Mouse (Mus musculus): ENCODE results near the gene Zfp146.
A peak's percentile ranks its signal among the peaks of the same experiment; 100 is the strongest.
"Not testable (repeated sequence)": the region's sequence is repeated elsewhere in the genome, so short reads cannot be mapped to it uniquely, and the experiment has no call there.

Zfp146 gene

GRCm38 (mm10) chr7:30169583-30170282 lies at the start of gene Zfp146:
Zfp146 (minus strand) TSS chr7:30169750.
- peak; percentile 85 for DNase-seq (ENCODE audit: low spot score)

GRCm38 (mm10) chr7:30217277-30217676 lies 47.7 kb upstream of the Zfp146 start:
- DNase-seq (ENCODE audit: low spot score) = no peak

GRCm38 (mm10) chr7:30216723-30217151 lies 47.2 kb upstream of the Zfp146 start:
- DNase-seq (ENCODE audit: low spot score) = peak; percentile 73

- no peak for DNase-seq (ENCODE audit: low spot score)
Observed at GRCm38 (mm10) chr7:30215875-30216274, 46.3 kb upstream of the Zfp146 start.

- no peak for DNase-seq (ENCODE audit: low spot score)
Observed at GRCm38 (mm10) chr7:30213881-30214280, 44.3 kb upstream of the Zfp146 start.

- no peak for DNase-seq (ENCODE audit: low spot score)
Observed at GRCm38 (mm10) chr7:30211025-30211424, 41.5 kb upstream of the Zfp146 start.

GRCm38 (mm10) chr7:30206364-30206763 lies 36.8 kb upstream of the Zfp146 start:
- DNase-seq (ENCODE audit: low spot score) = not testable (repeated sequence)

- DNase-seq (ENCODE audit: low spot score) = no peak
Observed at GRCm38 (mm10) chr7:30205383-30205782, 35.8 kb upstream of the Zfp146 start.

GRCm38 (mm10) chr7:30204380-30204779 lies 34.8 kb upstream of the Zfp146 start:
- DNase-seq (ENCODE audit: low spot score) = peak; percentile 58

GRCm38 (mm10) chr7:30202895-30203690 lies 33.5 kb upstream of the Zfp146 start:
- DNase-seq (ENCODE audit: low spot score) = no peak

- DNase-seq (ENCODE audit: low spot score) = not testable (repeated sequence)
Observed at GRCm38 (mm10) chr7:30200661-30201060, 31.1 kb upstream of the Zfp146 start.

GRCm38 (mm10) chr7:30200200-30200599 lies 30.6 kb upstream of the Zfp146 start:
- DNase-seq (ENCODE audit: low spot score) = no peak

GRCm38 (mm10) chr7:30199498-30200139 lies 30.1 kb upstream of the Zfp146 start:
- no peak for DNase-seq (ENCODE audit: low spot score)

GRCm38 (mm10) chr7:30198481-30198971 lies 29.0 kb upstream of the Zfp146 start, which contains the start of gene Capns1:
Capns1 (minus strand) TSS chr7:30198811.
- DNase-seq (ENCODE audit: low spot score) = no peak

GRCm38 (mm10) chr7:30197592-30198129 lies 28.1 kb upstream of the Zfp146 start:
- DNase-seq (ENCODE audit: low spot score) = no peak

- no peak for DNase-seq (ENCODE audit: low spot score)
Observed at GRCm38 (mm10) chr7:30196171-30196570, 26.6 kb upstream of the Zfp146 start.

GRCm38 (mm10) chr7:30195461-30195860 lies 25.9 kb upstream of the Zfp146 start:
- DNase-seq (ENCODE audit: low spot score) = no peak

- peak; percentile 94 for DNase-seq (ENCODE audit: low spot score)
Observed at GRCm38 (mm10) chr7:30194884-30195283, 25.3 kb upstream of the Zfp146 start.

GRCm38 (mm10) chr7:30194101-30194831 lies 24.7 kb upstream of the Zfp146 start:
- no peak for DNase-seq (ENCODE audit: low spot score)

GRCm38 (mm10) chr7:30193581-30194100 lies 24.1 kb upstream of the Zfp146 start:
- DNase-seq (ENCODE audit: low spot score) = peak; percentile 79

- no peak for DNase-seq (ENCODE audit: low spot score)
Observed at GRCm38 (mm10) chr7:30193013-30193412, 23.5 kb upstream of the Zfp146 start.

All from ovary, postnatal 36 days (tissue).